Mouse (Mus musculus): ENCODE results near the gene Vwce. TPM values are rescaled to one million over a fixed set of nuclear protein-coding genes. Genes with fewer than 3 reads are reported as not detected.
A peak's percentile ranks its signal among the peaks of the same experiment; 100 is the strongest.

The Vwce gene
- polyA plus RNA-seq, 1 experiment from 2014 or later = 0.19 TPM

GRCm38 (mm10) chr19:10692361-10692760 is 58.3 kb downstream of the Vwce start:
- Histone ChIP-seq H3K9ac (ENCODE audit: low read length) (no peak overlapping the region), H3K27me3 (replicated peaks; ENCODE audit: control insufficient read depth, insufficient read depth, low read length) (no peaks in the 10 kb centered on the region), H3K27ac (ENCODE audit: low read depth, low read length) (no peak overlapping the region), H3K4me2 (ENCODE audit: low read length) (no peak overlapping the region), H3K4me1 (ENCODE audit: control insufficient read depth, insufficient read depth, low read length) (peaks cover 39% of the 10 kb centered on the region), H3K9me3 (replicated peaks; ENCODE audit: control insufficient read depth, low read length) (no peaks in the 10 kb centered on the region), H3K36me3 (ENCODE audit: control insufficient read depth, insufficient read depth, low read length) (no peaks in the 10 kb centered on the region), H3K4me3 (ENCODE audit: low read depth, low read length) (no peak overlapping the region)
- DNase-seq (ENCODE audit: low spot score) (no peak), ATAC-seq (no peak)
- WGBS = 91% methylated on average over 4 of the region's 4 CpGs

- DNase-seq (ENCODE audit: low spot score) (no peak), ATAC-seq (no peak)
- 86% methylated on average over 10 of the region's 10 CpGs for WGBS
- Histone ChIP-seq H3K27ac (ENCODE audit: low read depth, low read length) (no peak overlapping the region), H3K9me3 (replicated peaks; ENCODE audit: control insufficient read depth, low read length) (no peaks in the 10 kb centered on the region), H3K4me3 (ENCODE audit: low read depth, low read length) (no peak overlapping the region), H3K36me3 (ENCODE audit: control insufficient read depth, insufficient read depth, low read length) (no peaks in the 10 kb centered on the region), H3K27me3 (replicated peaks; ENCODE audit: control insufficient read depth, insufficient read depth, low read length) (no peaks in the 10 kb centered on the region), H3K9ac (ENCODE audit: low read length) (no peak overlapping the region), H3K4me2 (ENCODE audit: low read length) (no peak overlapping the region), H3K4me1 (ENCODE audit: control insufficient read depth, insufficient read depth, low read length) (peaks cover 37% of the 10 kb centered on the region)
Measured at GRCm38 (mm10) chr19:10693926-10694682, 60.1 kb downstream of the Vwce start.

DNA sequence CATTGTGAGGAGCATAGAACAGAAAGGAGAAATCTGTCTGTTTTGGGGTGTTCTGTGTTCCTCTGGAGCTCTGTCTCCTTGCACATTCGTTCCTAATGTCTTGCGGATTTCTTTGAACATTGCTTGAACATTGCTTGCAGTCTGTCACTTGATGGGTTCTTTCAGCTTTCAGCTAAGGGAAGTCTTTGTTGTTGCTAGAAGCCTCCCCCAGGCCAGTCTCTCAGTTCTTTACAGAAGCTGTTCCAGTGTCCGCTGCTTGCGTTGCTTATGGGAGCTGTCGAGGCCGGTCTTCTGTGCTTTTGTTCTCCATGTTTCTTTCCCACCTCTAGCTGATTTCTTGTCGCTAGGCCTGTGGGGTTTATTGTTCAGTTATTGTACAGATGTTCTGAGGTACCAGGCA is 61.8 kb downstream of the Vwce start:
- H3K27ac ChIP-seq (ENCODE audit: low read depth, low read length) = peak overlapping the region; percentile 63
- WGBS = 7% methylated on average over 7 of the region's 7 CpGs

GRCm38 (mm10) chr19:10698131-10698991 is 64.3 kb downstream of the Vwce start:
- Histone ChIP-seq H3K9ac (ENCODE audit: low read length) (no peak overlapping the region), H3K27me3 (replicated peaks; ENCODE audit: control insufficient read depth, insufficient read depth, low read length) (no peaks in the 10 kb centered on the region), H3K4me1 (ENCODE audit: control insufficient read depth, insufficient read depth, low read length) (peaks cover 24% of the 10 kb centered on the region), H3K36me3 (ENCODE audit: control insufficient read depth, insufficient read depth, low read length) (no peaks in the 10 kb centered on the region), H3K9me3 (replicated peaks; ENCODE audit: control insufficient read depth, low read length) (no peaks in the 10 kb centered on the region), H3K27ac (ENCODE audit: low read depth, low read length) (no peak overlapping the region; the same call in 1 of the 2 replicates), H3K4me2 (ENCODE audit: low read length) (no peak overlapping the region), H3K4me3 (ENCODE audit: low read depth, low read length) (no peak overlapping the region)
- no peak for ATAC-seq
- no peak for DNase-seq (ENCODE audit: low spot score)
- 75% methylated on average over 9 of the region's 9 CpGs for WGBS

More for the DNA sequence above, 61.8 kb downstream of the Vwce start:
- DNase-seq (ENCODE audit: low spot score) = peak; percentile 46
- Histone ChIP-seq H3K4me2 (ENCODE audit: low read length) (peak overlapping the region; percentile 5; the same call in 1 of the 2 replicates), H3K9me3 (replicated peaks; ENCODE audit: control insufficient read depth, low read length) (no peaks in the 10 kb centered on the region), H3K4me3 (ENCODE audit: low read depth, low read length) (no peak overlapping the region), H3K4me1 (ENCODE audit: control insufficient read depth, insufficient read depth, low read length) (peaks cover 32% of the 10 kb centered on the region), H3K36me3 (ENCODE audit: control insufficient read depth, insufficient read depth, low read length) (no peaks in the 10 kb centered on the region), H3K9ac (ENCODE audit: low read length) (peak overlapping the region; percentile 42), H3K27me3 (replicated peaks; ENCODE audit: control insufficient read depth, insufficient read depth, low read length) (no peaks in the 10 kb centered on the region)
- ATAC-seq = peak; percentile 23; the same call in 1 of the 2 replicates

DNA sequence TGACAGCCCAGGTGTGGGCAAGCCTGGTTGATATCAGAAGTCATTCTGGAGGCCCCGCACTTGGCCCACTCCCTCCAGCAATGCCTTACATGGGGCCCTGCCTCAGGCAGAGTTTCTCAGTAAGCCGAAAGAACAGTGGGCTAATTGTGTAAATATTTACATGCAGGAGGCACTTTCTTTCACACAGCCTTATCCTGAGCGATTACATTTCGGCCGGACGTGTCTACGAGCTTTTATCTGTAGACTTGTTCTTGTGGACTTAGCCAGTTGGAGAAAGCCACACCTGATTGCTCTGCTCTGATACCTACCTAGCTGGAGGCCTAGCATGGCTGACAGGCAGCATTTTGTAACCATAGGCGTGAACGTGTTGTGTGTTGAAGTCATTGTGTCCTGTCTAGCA is 65.8 kb downstream of the Vwce start:
- no peak overlapping the region for H3K4me2 ChIP-seq (ENCODE audit: low read length)
- H3K9me3 ChIP-seq (replicated peaks; ENCODE audit: control insufficient read depth, low read length) = no peaks in the 10 kb centered on the region
- H3K36me3 ChIP-seq (ENCODE audit: control insufficient read depth, insufficient read depth, low read length) = no peaks in the 10 kb centered on the region
- no peak overlapping the region for H3K9ac ChIP-seq (ENCODE audit: low read length)
- ATAC-seq (peak; percentile 49), DNase-seq (ENCODE audit: low spot score) (no peak)
- peaks cover 24% of the 10 kb centered on the region for H3K4me1 ChIP-seq (ENCODE audit: control insufficient read depth, insufficient read depth, low read length)
- H3K27ac ChIP-seq (ENCODE audit: low read depth, low read length) = peak overlapping the region; percentile 60; the same call in 1 of the 2 replicates
- no peak overlapping the region for H3K4me3 ChIP-seq (ENCODE audit: low read depth, low read length)
- 41% methylated on average over 9 of the region's 9 CpGs for WGBS
- no peaks in the 10 kb centered on the region for H3K27me3 ChIP-seq (replicated peaks; ENCODE audit: control insufficient read depth, insufficient read depth, low read length)

DNA sequence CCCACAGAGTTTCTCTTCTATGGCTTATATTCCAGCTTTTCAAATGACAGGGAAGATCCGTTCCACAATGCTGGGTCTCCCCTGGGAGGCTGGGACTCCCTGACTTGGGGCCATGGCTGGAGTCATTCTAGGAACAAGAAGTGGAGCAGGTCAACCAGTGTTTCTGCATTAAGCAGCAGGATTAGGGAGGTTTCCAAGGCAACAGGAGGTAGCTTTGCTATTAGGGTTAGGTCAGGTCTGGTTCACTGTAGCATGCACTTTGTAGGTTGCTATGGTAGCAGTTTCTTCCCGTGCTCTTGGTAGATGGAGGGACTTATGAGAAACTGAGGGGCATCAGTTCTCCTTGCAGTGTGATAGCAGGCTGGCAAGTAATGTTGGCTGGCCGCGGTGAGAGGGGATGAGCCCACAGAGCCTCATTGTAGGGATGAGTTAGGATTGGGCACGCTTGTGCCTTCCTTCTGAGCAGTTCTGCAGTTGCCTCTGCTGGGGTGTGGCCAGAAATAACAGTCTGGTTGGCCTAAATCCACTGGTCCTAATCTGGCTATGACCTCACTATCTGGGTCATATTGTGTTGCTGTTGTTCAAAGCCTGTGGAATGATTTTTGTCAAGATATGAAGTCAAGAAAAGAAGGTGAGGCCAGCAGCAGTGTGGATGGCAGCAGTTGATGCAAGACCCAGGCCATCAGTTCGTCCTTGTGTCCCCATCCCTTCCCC is 67.2 kb downstream of the Vwce start:
- Histone ChIP-seq H3K4me1 (ENCODE audit: control insufficient read depth, insufficient read depth, low read length) (peaks cover 14% of the 10 kb centered on the region), H3K36me3 (ENCODE audit: control insufficient read depth, insufficient read depth, low read length) (0 out of 2 replicates have a peak, but pooled peaks cover under 1% of the 10 kb centered on the region), H3K9ac (ENCODE audit: low read length) (no peak overlapping the region), H3K4me3 (ENCODE audit: low read depth, low read length) (no peak overlapping the region), H3K27ac (ENCODE audit: low read depth, low read length) (no peak overlapping the region), H3K27me3 (replicated peaks; ENCODE audit: control insufficient read depth, insufficient read depth, low read length) (no peaks in the 10 kb centered on the region), H3K4me2 (ENCODE audit: low read length) (no peak overlapping the region), H3K9me3 (replicated peaks; ENCODE audit: control insufficient read depth, low read length) (no peaks in the 10 kb centered on the region)
- ATAC-seq = peak; percentile 31; the same call in 1 of the 2 replicates
- WGBS = 54% methylated on average over 6 of the region's 6 CpGs
- no peak for DNase-seq (ENCODE audit: low spot score)

DNA sequence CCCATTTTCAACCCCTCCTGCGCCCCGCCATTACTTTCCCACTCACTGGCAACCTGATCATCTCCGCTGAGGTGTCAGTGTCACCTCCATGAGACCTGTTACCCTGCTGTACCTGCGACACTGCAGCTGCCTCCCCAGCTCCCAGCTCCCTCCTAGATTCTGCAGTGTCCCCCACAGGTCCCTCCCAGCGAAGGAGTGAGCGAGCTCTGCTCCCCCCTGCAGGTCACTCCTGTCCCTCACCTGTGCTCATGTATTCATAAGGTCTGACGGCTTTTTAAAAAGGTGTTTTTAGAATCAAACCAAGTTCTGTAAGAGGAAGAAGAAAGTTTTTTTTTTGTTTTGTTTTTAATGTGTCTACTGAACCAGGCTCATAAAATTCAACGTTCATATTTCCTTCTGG is 68.1 kb downstream of the Vwce start:
- Histone ChIP-seq H3K27me3 (replicated peaks; ENCODE audit: control insufficient read depth, insufficient read depth, low read length) (no peaks in the 10 kb centered on the region), H3K4me2 (ENCODE audit: low read length) (no peak overlapping the region), H3K27ac (ENCODE audit: low read depth, low read length) (no peak overlapping the region), H3K36me3 (ENCODE audit: control insufficient read depth, insufficient read depth, low read length) (peaks cover 9% of the 10 kb centered on the region), H3K4me1 (ENCODE audit: control insufficient read depth, insufficient read depth, low read length) (peaks cover 14% of the 10 kb centered on the region), H3K9ac (ENCODE audit: low read length) (no peak overlapping the region), H3K9me3 (replicated peaks; ENCODE audit: control insufficient read depth, low read length) (no peaks in the 10 kb centered on the region), H3K4me3 (ENCODE audit: low read depth, low read length) (no peak overlapping the region)
- no peak for DNase-seq (ENCODE audit: low spot score)
- 88% methylated on average over 8 of the region's 8 CpGs for WGBS
- no peak for ATAC-seq

- Histone ChIP-seq H3K4me2 (ENCODE audit: low read length) (no peak overlapping the region), H3K27me3 (replicated peaks; ENCODE audit: control insufficient read depth, insufficient read depth, low read length) (no peaks in the 10 kb centered on the region), H3K9me3 (replicated peaks; ENCODE audit: control insufficient read depth, low read length) (no peaks in the 10 kb centered on the region), H3K9ac (ENCODE audit: low read length) (no peak overlapping the region), H3K4me3 (ENCODE audit: low read depth, low read length) (no peak overlapping the region), H3K4me1 (ENCODE audit: control insufficient read depth, insufficient read depth, low read length) (peaks cover 14% of the 10 kb centered on the region), H3K27ac (ENCODE audit: low read depth, low read length) (no peak overlapping the region), H3K36me3 (ENCODE audit: control insufficient read depth, insufficient read depth, low read length) (peaks cover 21% of the 10 kb centered on the region)
- DNase-seq (ENCODE audit: low spot score) (no peak), ATAC-seq (no peak)
- WGBS = 89% methylated on average over 8 of the region's 8 CpGs
Measured at GRCm38 (mm10) chr19:10703470-10703869, 69.5 kb downstream of the Vwce start.

All from forebrain, embryonic 14.5 days (tissue).